Mouse (Mus musculus) hindbrain, embryonic 14.5 days (tissue): ENCODE data around the gene Gas2l2. TPM values are rescaled to one million over a fixed set of nuclear protein-coding genes. Genes with fewer than 3 reads are reported as not detected.

Source experiments
- ATAC-seq: fragments of 200-750 bp; cut with Nextera tagmentation; 2 replicates; pipeline ENCODE4 v1.8.0; 2017; ENCODE audit warnings: moderate number of reproducible peaks, mild to moderate bottlenecking, moderate TSS enrichment, moderate library complexity; ENCODE audit not compliant: low FRiP score
- DNase-seq: peaks from one replicate; pipeline ENCODE4 v3.0.0-alpha.2; 2015; ENCODE audit warnings: low spot score
- H3K27ac ChIP-seq: fragments of 300-500 bp; sonication (generic); 2 replicates; pipeline ENCODE4 v1.5.1; 2014; ENCODE audit warnings: mild to moderate bottlenecking, moderate library complexity
- H3K27me3 ChIP-seq: fragments of 300-500 bp; sonication (generic); 2 replicates; pipeline ENCODE4 v1.6.1; 2014; ENCODE audit warnings: mild to moderate bottlenecking, low read length, mixed read lengths; ENCODE audit not compliant: control insufficient read depth, insufficient read depth
- H3K36me3 ChIP-seq: fragments of 300-500 bp; sonication (generic); replicated peaks from 2 replicates; pipeline ENCODE4 v1.6.1; 2014; ENCODE audit not compliant: control insufficient read depth, insufficient read depth
- H3K4me1 ChIP-seq: fragments of 300-500 bp; sonication (generic); replicated peaks from 2 replicates; pipeline ENCODE4 v1.6.1; 2014; ENCODE audit warnings: antibody characterized with exemption, low read length, mixed read lengths; ENCODE audit not compliant: control insufficient read depth, insufficient read depth
- H3K4me2 ChIP-seq: fragments of 300-500 bp; sonication (generic); replicated peaks from 2 replicates; pipeline ENCODE4 v1.6.1; 2014; ENCODE audit warnings: mild to moderate bottlenecking, moderate library complexity
- H3K4me3 ChIP-seq: fragments of 300-500 bp; sonication (generic); replicated peaks from 2 replicates; pipeline ENCODE4 v1.5.1; 2014; ENCODE audit warnings: mild to moderate bottlenecking, low read length
- H3K9ac ChIP-seq: fragments of 300-500 bp; sonication (generic); 2 replicates; pipeline ENCODE4 v1.6.1; 2014
- H3K9me3 ChIP-seq: fragments of 300-500 bp; sonication (generic); 2 replicates; pipeline ENCODE4 v1.6.1; 2016; ENCODE audit warnings: low read length; ENCODE audit not compliant: control insufficient read depth
- WGBS: fragments of 180-500 bp; shearing (Covaris S2); extraction: QIAGEN DNeasy Blood & Tissue Kit; methylation state at CpG from one replicate; pipeline ENCODE4 v1.1.7; 2014; 5-methylcytosine and 5-hydroxymethylcytosine counted together
- polyA plus RNA-seq: library from polyadenylated mRNA; unstranded; fragments of >200 nt; fragmentation: Nextera tagmentation; extraction: Ambion mirVana; gene quantifications from 2 replicates; pipeline ENCODE4 v1.2.1, GENCODE M21; 2014

Gas2l2 gene
- polyA plus RNA-seq, 1 experiment from 2014 or later: 1.5 TPM

- Histone ChIP-seq H3K4me1 (peaks cover 12% of the 10 kb centered on the region; the same call in 1 of the 2 replicates), H3K4me2 (peak overlapping the region; percentile 69), H3K27ac (peak overlapping the region; percentile 49; the same call in 1 of the 2 replicates), H3K4me3 (peak overlapping the region; percentile 77), H3K27me3 (no peaks in the 10 kb centered on the region), H3K9ac (peak overlapping the region; percentile 89), H3K9me3 (no peaks in the 10 kb centered on the region), H3K36me3 (no peaks in the 10 kb centered on the region)
- no peak for DNase-seq
- ATAC-seq: peak; percentile 59
- WGBS: 1% methylated on average over 38 of the region's 40 CpGs
These were observed 19.4 kb downstream of the Gas2l2 start for GRCm38 (mm10) chr11:83409792-83410291.

GRCm38 (mm10) chr11:83409087-83409754 is 20.0 kb downstream of the Gas2l2 start, which contains the start of gene Rasl10b:
TSS of gene Rasl10b (plus strand) at chr11:83409137.
- peak; percentile 66 for DNase-seq
- 1% methylated on average over 23 of the region's 44 CpGs for WGBS
- H3K4me1 ChIP-seq: peaks cover 12% of the 10 kb centered on the region; the same call in 1 of the 2 replicates

GRCm38 (mm10) chr11:83408242-83408641 is 21.0 kb downstream of the Gas2l2 start:
- H3K9me3 ChIP-seq: no peaks in the 10 kb centered on the region
- DNase-seq (no peak), ATAC-seq (no peak)
- H3K9ac ChIP-seq: no peak overlapping the region
- WGBS: 39% methylated on average over 8 of the region's 8 CpGs
- H3K27me3 ChIP-seq: no peaks in the 10 kb centered on the region
- H3K27ac ChIP-seq: no peak overlapping the region
- H3K36me3 ChIP-seq: peaks cover 8% of the 10 kb centered on the region
- H3K4me2 ChIP-seq: no peak overlapping the region
- H3K4me3 ChIP-seq: no peak overlapping the region
- peaks cover 12% of the 10 kb centered on the region; the same call in 1 of the 2 replicates for H3K4me1 ChIP-seq

More at GRCm38 (mm10) chr11:83409087-83409754, 20.0 kb downstream of the Gas2l2 start, which contains the start of gene Rasl10b:
- Histone ChIP-seq H3K9ac (peak within 1 kb of the TSS; percentile 89), H3K27me3 (no peaks in the 10 kb centered on the region), H3K9me3 (no peaks in the 10 kb centered on the region), H3K27ac (peak within 1 kb of the TSS; percentile 49; the same call in 1 of the 2 replicates), H3K36me3 (no peaks in the 10 kb centered on the region), H3K4me2 (peak within 1 kb of the TSS; percentile 69), H3K4me3 (peak within 1 kb of the TSS; percentile 77)
- peak; percentile 81 for ATAC-seq

- Histone ChIP-seq H3K4me3 (no peak overlapping the region), H3K9ac (no peak overlapping the region), H3K4me1 (peaks cover 12% of the 10 kb centered on the region; the same call in 1 of the 2 replicates), H3K27me3 (no peaks in the 10 kb centered on the region), H3K36me3 (peaks cover 22% of the 10 kb centered on the region), H3K9me3 (no peaks in the 10 kb centered on the region), H3K4me2 (no peak overlapping the region), H3K27ac (no peak overlapping the region)
- 66% methylated on average over 3 of the region's 3 CpGs for WGBS
- DNase-seq: no peak
- ATAC-seq: no peak
These were observed 22.9 kb downstream of the Gas2l2 start for GRCm38 (mm10) chr11:83406391-83406790.

GRCm38 (mm10) chr11:83403787-83404186 is 25.5 kb downstream of the Gas2l2 start:
- no peak for ATAC-seq
- 89% methylated on average over 7 of the region's 7 CpGs for WGBS
- Histone ChIP-seq H3K27ac (no peak overlapping the region), H3K9me3 (no peaks in the 10 kb centered on the region), H3K36me3 (peaks cover 41% of the 10 kb centered on the region), H3K4me3 (no peak overlapping the region), H3K9ac (no peak overlapping the region), H3K27me3 (no peaks in the 10 kb centered on the region), H3K4me1 (no peaks in the 10 kb centered on the region), H3K4me2 (no peak overlapping the region)
- DNase-seq: no peak

- Histone ChIP-seq H3K36me3 (peaks cover 77% of the 10 kb centered on the region), H3K4me1 (no peaks in the 10 kb centered on the region; the same call in 1 of the 2 replicates), H3K27me3 (no peaks in the 10 kb centered on the region), H3K4me2 (no peak overlapping the region), H3K9me3 (no peaks in the 10 kb centered on the region), H3K9ac (no peak overlapping the region), H3K4me3 (no peak overlapping the region), H3K27ac (no peak overlapping the region)
- ATAC-seq (no peak), DNase-seq (no peak)
- 81% methylated on average over 5 of the region's 5 CpGs for WGBS
These were observed 30.5 kb downstream of the Gas2l2 start for GRCm38 (mm10) chr11:83398724-83399123.

- Histone ChIP-seq H3K4me2 (no peak overlapping the region), H3K9me3 (no peaks in the 10 kb centered on the region), H3K27me3 (no peaks in the 10 kb centered on the region), H3K36me3 (peaks cover 75% of the 10 kb centered on the region), H3K27ac (no peak overlapping the region), H3K9ac (no peak overlapping the region), H3K4me1 (no peaks in the 10 kb centered on the region; the same call in 1 of the 2 replicates), H3K4me3 (no peak overlapping the region)
- ATAC-seq (no peak), DNase-seq (no peak)
- 93% methylated on average over 7 of the region's 7 CpGs for WGBS
These were observed 31.6 kb downstream of the Gas2l2 start for GRCm38 (mm10) chr11:83397626-83398025.

GRCm38 (mm10) chr11:83394802-83395439 is 34.3 kb downstream of the Gas2l2 start:
- no peak overlapping the region for H3K27ac ChIP-seq
- 11% methylated on average over 6 of the region's 6 CpGs for WGBS
- no peak overlapping the region for H3K4me2 ChIP-seq
- no peak overlapping the region for H3K9ac ChIP-seq
- no peak for ATAC-seq
- peaks cover 86% of the 10 kb centered on the region for H3K36me3 ChIP-seq
- no peaks in the 10 kb centered on the region; the same call in 1 of the 2 replicates for H3K4me1 ChIP-seq
- no peak overlapping the region for H3K4me3 ChIP-seq
- H3K9me3 ChIP-seq: no peaks in the 10 kb centered on the region
- H3K27me3 ChIP-seq: no peaks in the 10 kb centered on the region
- no peak for DNase-seq

- DNase-seq (no peak), ATAC-seq (no peak)
- no peaks in the 10 kb centered on the region; the same call in 1 of the 2 replicates for H3K4me1 ChIP-seq
- H3K4me2 ChIP-seq: no peak overlapping the region
- H3K27me3 ChIP-seq: no peaks in the 10 kb centered on the region
- no peak overlapping the region for H3K27ac ChIP-seq
- H3K9me3 ChIP-seq: no peaks in the 10 kb centered on the region
- H3K4me3 ChIP-seq: no peak overlapping the region
- WGBS: 91% methylated on average over 4 of the region's 4 CpGs
- H3K36me3 ChIP-seq: peaks cover 72% of the 10 kb centered on the region
- H3K9ac ChIP-seq: no peak overlapping the region
These were observed 36.2 kb downstream of the Gas2l2 start for GRCm38 (mm10) chr11:83393062-83393461.
